Mouse (Mus musculus) lung, embryonic 15.5 days (tissue): ENCODE data around the gene Anpep. TPM values are rescaled to one million over a fixed set of nuclear protein-coding genes. Genes with fewer than 3 reads are reported as not detected.

Source experiments
- ATAC-seq: fragments of 200-750 bp; cut with Nextera tagmentation; 2 replicates; pipeline ENCODE4 v1.8.0; 2017; ENCODE audit warnings: moderate number of reproducible peaks, borderline replicate concordance; ENCODE audit not compliant: low FRiP score, low TSS enrichment; ENCODE audit errors: extremely low read depth
- H3K27ac ChIP-seq: fragments of 300-500 bp; sonication (generic); 2 replicates; pipeline ENCODE4 v1.5.1; 2015; ENCODE audit warnings: moderate library complexity, mild to moderate bottlenecking, inconsistent platforms
- H3K27me3 ChIP-seq: fragments of 300-500 bp; sonication (generic); 2 replicates; pipeline ENCODE4 v1.6.1; 2015; ENCODE audit warnings: inconsistent platforms
- H3K36me3 ChIP-seq: fragments of 300-500 bp; sonication (generic); 2 replicates; pipeline ENCODE4 v1.6.1; 2015; ENCODE audit warnings: inconsistent platforms
- H3K4me1 ChIP-seq: fragments of 300-500 bp; sonication (generic); 2 replicates; pipeline ENCODE4 v1.6.1; 2015; ENCODE audit warnings: inconsistent platforms
- H3K4me2 ChIP-seq: fragments of 300-500 bp; sonication (generic); 2 replicates; pipeline ENCODE4 v1.6.1; 2015; ENCODE audit warnings: inconsistent platforms, mild to moderate bottlenecking, moderate library complexity
- H3K4me3 ChIP-seq: fragments of 300-500 bp; sonication (generic); 2 replicates; pipeline ENCODE4 v1.5.1; 2015; ENCODE audit warnings: mild to moderate bottlenecking, inconsistent platforms
- H3K9ac ChIP-seq: fragments of 300-500 bp; sonication (generic); 2 replicates; pipeline ENCODE4 v1.6.1; 2015; ENCODE audit warnings: inconsistent platforms
- H3K9me3 ChIP-seq: fragments of 300-500 bp; sonication (generic); 2 replicates; pipeline ENCODE4 v1.6.1; 2016; ENCODE audit warnings: inconsistent platforms
- WGBS: fragments of 180-500 bp; shearing (Covaris S2); methylation state at CpG from one replicate; pipeline ENCODE4 v1.1.7; 2015; 5-methylcytosine and 5-hydroxymethylcytosine counted together
- polyA plus RNA-seq: library from polyadenylated mRNA; unstranded; fragments of >200 nt; fragmentation: Nextera tagmentation; extraction: Ambion mirVana; gene quantifications from 2 replicates; pipeline ENCODE4 v1.2.1, GENCODE M21; 2015

The Anpep gene
- polyA plus RNA-seq, 1 experiment from 2014 or later: 5.4 TPM

DNA sequence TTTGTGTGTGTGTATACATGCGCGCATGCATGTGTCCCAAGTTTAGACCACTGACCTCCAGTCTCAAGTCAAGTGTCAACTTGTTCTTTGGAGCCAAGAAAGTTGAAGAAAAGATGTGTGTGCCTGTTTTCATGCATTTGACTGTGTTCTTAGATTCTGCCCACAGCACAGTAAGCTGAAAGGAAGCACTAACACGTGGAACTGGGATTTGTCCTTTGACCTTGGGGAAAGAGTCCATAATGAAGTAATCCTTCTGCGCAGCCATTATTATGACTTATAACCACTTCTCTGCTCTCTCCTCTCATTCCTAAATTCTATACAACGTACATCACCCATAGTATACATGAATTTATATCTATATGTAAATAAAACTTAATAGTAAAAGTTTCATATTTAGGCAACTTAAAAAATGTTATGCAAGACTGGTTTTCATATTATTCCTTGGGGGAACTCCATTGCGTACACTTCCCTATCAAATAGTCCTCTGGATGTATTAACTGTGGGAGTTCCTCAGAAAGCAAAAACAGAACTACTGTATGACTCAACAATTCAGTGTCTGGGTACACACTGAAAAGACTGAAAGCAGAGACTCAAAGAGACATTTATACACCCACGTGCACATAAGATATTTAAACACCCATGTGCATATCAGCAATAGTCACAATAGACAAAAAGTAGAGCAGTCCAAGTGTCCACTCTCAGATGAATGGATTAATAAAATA lies 22.9 kb upstream of the Anpep start:
- Histone ChIP-seq H3K9ac (no peak overlapping the region), H3K27me3 (no peaks in the 10 kb centered on the region), H3K4me3 (no peak overlapping the region), H3K4me1 (no peaks in the 10 kb centered on the region), H3K9me3 (no peaks in the 10 kb centered on the region), H3K27ac (no peak overlapping the region), H3K36me3 (peaks cover 20% of the 10 kb centered on the region), H3K4me2 (no peak overlapping the region)
- 82% methylated on average over 7 of the region's 7 CpGs for WGBS
- no peak for ATAC-seq

- Histone ChIP-seq H3K4me2 (no peak overlapping the region), H3K9ac (no peak overlapping the region), H3K27ac (no peak overlapping the region), H3K4me3 (no peak overlapping the region), H3K4me1 (no peaks in the 10 kb centered on the region), H3K9me3 (no peaks in the 10 kb centered on the region), H3K27me3 (no peaks in the 10 kb centered on the region), H3K36me3 (peaks cover 20% of the 10 kb centered on the region)
- ATAC-seq: no peak
- WGBS: 67% methylated on average over 6 of the region's 6 CpGs
Measured at GRCm38 (mm10) chr7:79881901-79882300, 21.0 kb upstream of the Anpep start.

- Histone ChIP-seq H3K27ac (no peak overlapping the region), H3K9ac (no peak overlapping the region), H3K9me3 (no peaks in the 10 kb centered on the region), H3K4me2 (no peak overlapping the region), H3K4me1 (no peaks in the 10 kb centered on the region), H3K36me3 (peaks cover 20% of the 10 kb centered on the region), H3K4me3 (no peak overlapping the region), H3K27me3 (no peaks in the 10 kb centered on the region)
- WGBS: 34% methylated on average over 3 of the region's 3 CpGs
- ATAC-seq: no peak
Measured at GRCm38 (mm10) chr7:79880998-79881397, 20.1 kb upstream of the Anpep start.

DNA sequence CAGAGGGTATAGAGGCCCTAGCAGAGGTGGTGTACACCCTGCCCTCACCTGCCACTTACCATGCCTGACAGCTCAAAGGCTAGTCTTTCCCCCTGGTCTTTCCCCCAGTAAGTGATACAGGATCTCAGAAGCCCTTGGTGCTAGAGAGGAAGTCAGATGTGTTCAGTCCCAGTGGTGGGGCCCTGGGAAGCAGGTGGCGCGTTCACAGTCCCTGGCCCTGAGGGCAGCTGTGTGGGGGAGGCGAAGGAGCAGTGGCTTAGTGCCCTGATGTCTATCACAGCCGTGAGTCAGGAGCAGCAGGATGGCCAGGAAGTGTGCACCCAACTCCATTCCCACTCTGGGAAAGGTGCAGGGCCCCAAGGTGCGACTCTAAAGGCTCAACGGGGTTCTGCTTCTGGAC lies 19.2 kb upstream of the Anpep start:
- H3K4me2 ChIP-seq: no peak overlapping the region
- WGBS: 91% methylated on average over 6 of the region's 6 CpGs
- no peaks in the 10 kb centered on the region for H3K4me1 ChIP-seq
- H3K27me3 ChIP-seq: no peaks in the 10 kb centered on the region
- no peak for ATAC-seq
- no peak overlapping the region for H3K27ac ChIP-seq
- H3K4me3 ChIP-seq: no peak overlapping the region
- peaks cover 17% of the 10 kb centered on the region for H3K36me3 ChIP-seq
- no peak overlapping the region for H3K9ac ChIP-seq
- no peaks in the 10 kb centered on the region for H3K9me3 ChIP-seq

- Histone ChIP-seq H3K27ac (no peak overlapping the region), H3K9me3 (no peaks in the 10 kb centered on the region), H3K36me3 (peaks cover 14% of the 10 kb centered on the region), H3K4me2 (no peak overlapping the region), H3K4me3 (no peak overlapping the region), H3K4me1 (no peaks in the 10 kb centered on the region), H3K9ac (no peak overlapping the region), H3K27me3 (no peaks in the 10 kb centered on the region)
- ATAC-seq: no peak
- 64% methylated on average over 2 of the region's 2 CpGs for WGBS
Measured at GRCm38 (mm10) chr7:79878455-79879025, 17.7 kb upstream of the Anpep start.

DNA sequence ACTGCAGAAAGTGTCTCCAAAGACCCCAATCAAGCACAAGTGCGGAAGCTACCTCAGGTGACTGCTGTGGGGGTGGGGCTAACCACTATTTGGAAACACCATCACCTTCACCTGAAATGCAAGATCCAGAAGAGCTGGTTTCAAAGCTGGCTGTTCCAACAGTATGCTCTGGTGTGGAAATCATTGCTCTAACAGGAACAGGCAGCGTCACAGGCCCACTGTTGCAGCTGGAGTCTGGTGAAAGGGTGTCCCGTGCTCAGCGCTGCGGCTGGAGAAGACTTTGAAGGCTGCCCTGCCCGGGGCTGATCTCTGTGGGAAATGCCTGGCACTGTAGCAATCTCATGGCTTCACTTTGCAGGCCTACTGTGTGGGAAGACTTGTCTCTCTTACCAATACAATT lies 12.5 kb upstream of the Anpep start:
- no peaks in the 10 kb centered on the region for H3K27me3 ChIP-seq
- no peak for ATAC-seq
- WGBS: 85% methylated on average over 6 of the region's 6 CpGs
- H3K4me2 ChIP-seq: no peak overlapping the region
- H3K9me3 ChIP-seq: no peaks in the 10 kb centered on the region
- peaks cover 5% of the 10 kb centered on the region; the same call in 1 of the 2 replicates for H3K4me1 ChIP-seq
- no peak overlapping the region for H3K4me3 ChIP-seq
- no peaks in the 10 kb centered on the region for H3K36me3 ChIP-seq
- H3K27ac ChIP-seq: no peak overlapping the region
- H3K9ac ChIP-seq: no peak overlapping the region

DNA sequence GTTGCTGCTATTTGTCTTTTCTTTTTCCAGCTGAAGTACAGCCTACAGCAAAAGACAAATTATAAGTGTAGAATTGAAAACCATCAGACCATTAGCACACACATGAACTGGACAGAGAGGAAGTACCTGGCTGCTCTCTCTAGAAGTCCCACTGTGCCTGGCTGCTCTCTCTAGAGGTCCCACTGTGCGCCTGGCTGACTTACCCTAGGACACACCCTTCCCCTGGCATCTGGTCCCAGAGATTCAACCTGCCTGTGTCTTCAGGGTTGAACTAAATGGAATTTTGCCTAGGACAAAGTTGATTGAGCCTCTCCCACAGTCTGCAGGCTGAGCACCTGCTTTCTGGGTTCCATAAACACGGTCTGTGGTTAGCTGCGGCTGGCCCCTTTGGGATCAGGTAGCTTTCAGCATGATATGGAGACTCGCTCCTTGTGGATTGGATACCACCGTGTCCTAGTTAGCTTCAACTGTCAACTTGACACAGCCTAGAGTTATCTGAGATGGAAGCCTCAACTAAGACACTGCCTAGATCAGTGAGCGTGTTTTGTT lies 11.0 kb upstream of the Anpep start:
- Histone ChIP-seq H3K4me2 (no peak overlapping the region), H3K36me3 (no peaks in the 10 kb centered on the region), H3K27ac (no peak overlapping the region), H3K4me1 (peaks cover 11% of the 10 kb centered on the region; the same call in 1 of the 2 replicates), H3K9me3 (no peaks in the 10 kb centered on the region), H3K4me3 (no peak overlapping the region), H3K27me3 (no peaks in the 10 kb centered on the region), H3K9ac (no peak overlapping the region)
- WGBS: 82% methylated on average over 6 of the region's 6 CpGs
- no peak for ATAC-seq

DNA sequence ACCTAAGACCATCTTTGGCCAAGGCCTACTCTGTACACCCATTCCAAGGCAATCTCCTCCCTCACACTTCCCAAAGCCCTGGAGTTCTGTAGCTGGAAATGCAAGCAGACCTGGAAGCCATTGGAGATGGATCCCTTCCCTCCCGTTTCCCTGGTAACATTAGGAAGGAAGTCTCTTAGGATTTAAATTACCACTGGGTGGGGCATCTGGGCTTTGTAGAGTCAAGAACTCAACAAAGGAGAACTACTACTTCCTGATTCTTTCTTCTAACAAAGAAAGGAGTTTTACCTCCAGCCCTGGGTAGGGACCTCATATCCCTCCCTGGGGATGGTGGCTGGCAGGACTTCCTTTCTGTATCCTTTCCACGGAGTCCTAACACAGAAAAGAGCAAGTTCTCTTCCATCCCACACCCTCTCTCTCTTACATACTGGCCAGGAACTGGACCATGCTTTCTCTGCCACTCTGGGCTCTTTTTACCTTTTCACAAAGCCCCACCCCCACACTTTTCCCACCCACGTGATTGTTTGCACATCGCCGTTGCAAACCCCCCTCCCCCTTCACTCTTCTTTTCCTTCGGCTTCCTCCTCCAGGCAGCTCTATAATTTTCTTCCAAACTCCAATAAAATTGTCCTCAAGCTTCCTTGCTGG lies 8.3 kb upstream of the Anpep start:
- Histone ChIP-seq H3K9ac (no peak overlapping the region), H3K27me3 (no peaks in the 10 kb centered on the region), H3K27ac (peak overlapping the region; percentile 54), H3K4me1 (peaks cover 11% of the 10 kb centered on the region; the same call in 1 of the 2 replicates), H3K4me2 (no peak overlapping the region), H3K4me3 (no peak overlapping the region), H3K36me3 (no peaks in the 10 kb centered on the region), H3K9me3 (no peaks in the 10 kb centered on the region)
- no peak for ATAC-seq
- WGBS: 35% methylated on average over 6 of the region's 6 CpGs

DNA sequence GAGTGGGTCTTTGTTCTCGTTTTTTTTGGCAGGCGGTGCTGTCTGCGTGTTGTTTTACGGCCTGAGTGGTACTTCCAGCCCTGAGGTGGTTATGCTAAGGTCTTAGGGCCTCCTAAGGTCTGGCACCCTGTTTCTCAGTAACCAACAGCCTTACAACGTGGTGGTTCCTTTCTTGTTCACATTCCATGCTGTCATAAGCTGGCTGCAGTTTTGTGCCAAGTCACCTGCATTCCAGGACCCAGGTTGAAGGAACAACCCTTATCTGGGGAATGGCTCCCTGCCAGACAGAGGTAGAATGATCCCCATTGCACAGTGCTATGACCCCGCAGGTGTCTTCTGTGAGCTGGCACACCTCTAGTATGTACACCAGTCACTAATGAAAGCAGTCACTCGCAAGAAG lies 7.6 kb upstream of the Anpep start:
- no peak overlapping the region for H3K9ac ChIP-seq
- 53% methylated on average over 7 of the region's 7 CpGs for WGBS
- ATAC-seq: peak; percentile 67
- H3K27me3 ChIP-seq: no peaks in the 10 kb centered on the region
- no peaks in the 10 kb centered on the region for H3K9me3 ChIP-seq
- no peak overlapping the region for H3K4me3 ChIP-seq
- H3K27ac ChIP-seq: peak overlapping the region; percentile 54
- H3K4me1 ChIP-seq: peaks cover 11% of the 10 kb centered on the region; the same call in 1 of the 2 replicates
- no peak overlapping the region for H3K4me2 ChIP-seq
- no peaks in the 10 kb centered on the region for H3K36me3 ChIP-seq

- Histone ChIP-seq H3K4me1 (peaks cover 11% of the 10 kb centered on the region; the same call in 1 of the 2 replicates), H3K27me3 (no peaks in the 10 kb centered on the region), H3K36me3 (no peaks in the 10 kb centered on the region), H3K4me3 (no peak overlapping the region), H3K27ac (peak overlapping the region; percentile 54), H3K4me2 (no peak overlapping the region), H3K9ac (no peak overlapping the region), H3K9me3 (no peaks in the 10 kb centered on the region)
- 72% methylated on average over 13 of the region's 13 CpGs for WGBS
- ATAC-seq: no peak
Measured at GRCm38 (mm10) chr7:79867861-79868260, 7.0 kb upstream of the Anpep start.

DNA sequence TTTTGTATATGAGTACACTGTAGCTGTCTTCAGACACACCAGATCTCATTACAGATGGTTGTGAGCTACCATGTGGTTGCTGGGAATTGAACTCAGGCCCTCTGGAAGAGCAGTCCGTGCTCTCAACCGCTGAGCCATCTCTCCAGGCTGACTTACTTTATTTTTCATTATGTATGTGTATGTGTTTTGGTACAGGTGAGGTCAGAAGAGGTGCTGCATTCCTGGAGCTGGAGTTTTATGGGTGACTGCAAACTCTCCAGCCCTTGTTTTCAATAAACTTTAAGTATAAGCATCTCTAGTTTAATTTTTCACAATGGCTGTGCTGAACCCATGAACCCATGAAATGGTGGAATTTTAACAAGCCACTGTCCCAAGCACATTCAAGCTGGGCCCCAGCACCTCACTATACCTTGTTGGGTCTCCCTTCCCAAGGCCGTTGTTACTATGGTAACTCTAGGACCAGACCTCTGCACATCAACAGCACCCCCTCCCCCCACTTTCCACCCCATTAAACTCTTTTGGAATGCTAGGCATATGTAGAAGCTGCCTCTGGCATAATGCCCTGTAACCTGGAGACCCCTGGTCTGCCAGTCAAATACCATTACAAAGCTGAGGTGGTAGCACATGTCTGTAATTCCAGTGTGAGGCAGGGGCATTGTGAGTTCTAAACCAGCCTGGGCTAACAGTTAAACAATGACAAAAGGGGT lies 5.6 kb upstream of the Anpep start:
- no peak for ATAC-seq
- 79% methylated on average over 3 of the region's 3 CpGs for WGBS
- H3K27ac ChIP-seq: no peak overlapping the region

More for the DNA sequence above, 5.6 kb upstream of the Anpep start:
- no peaks in the 10 kb centered on the region for H3K9me3 ChIP-seq
- no peaks in the 10 kb centered on the region for H3K27me3 ChIP-seq
- H3K4me2 ChIP-seq: no peak overlapping the region
- peaks cover 11% of the 10 kb centered on the region; the same call in 1 of the 2 replicates for H3K4me1 ChIP-seq
- no peak overlapping the region for H3K9ac ChIP-seq
- H3K36me3 ChIP-seq: no peaks in the 10 kb centered on the region
- H3K4me3 ChIP-seq: no peak overlapping the region
